Mouse (Mus musculus) ES-Bruce4 (cell line): ENCODE measurements at regions not wholly inside any gene's neighbourhood (a gene's known extent, or its start where the extent isn't known, plus 50 kb on each side); places are given as distances from the start of the nearest gene placed in this dataset.

Experiments
- CTCF ChIP-seq: IDR thresholded peaks from one replicate; pipeline ENCODE4 v1.8.1; 2011; ENCODE audit warnings: low read depth, low read length
- EP300 ChIP-seq: IDR thresholded peaks from 2 replicates; pipeline ENCODE4 v1.6.1; 2011; ENCODE audit warnings: low read depth, low read length; ENCODE audit not compliant: insufficient read depth
- POLR2A ChIP-seq: IDR thresholded peaks from one replicate; pipeline ENCODE4 v1.8.1; 2011; ENCODE audit warnings: low read length; ENCODE audit not compliant: insufficient read depth

- TF ChIP-seq CTCF, result no peak
- no peak for TF ChIP-seq POLR2A
- TF ChIP-seq EP300, result no peak
Measured at GRCm38 (mm10) chr5:73890942-73891341, 177.3 kb downstream of the Usp46 start.
